Mouse (Mus musculus) limb, embryonic 11.5 days (tissue): ENCODE results near the gene Clcf1. TPM values are rescaled to one million over a fixed set of nuclear protein-coding genes. Genes with fewer than 3 reads are reported as not detected.

Experiments
- ATAC-seq: fragments of 200-750 bp; cut with Nextera tagmentation; 2 replicates; pipeline ENCODE4 v1.8.0; 2017; ENCODE audit warnings: low read depth; ENCODE audit not compliant: insufficient number of reproducible peaks, low FRiP score, low TSS enrichment
- DNase-seq: peaks from one replicate; pipeline ENCODE4 v3.0.0-alpha.2; 2015; ENCODE audit warnings: low spot score
- H3K27ac ChIP-seq: fragments of 300-500 bp; sonication (generic); replicated peaks from 2 replicates; pipeline ENCODE4 v1.5.1; 2014; ENCODE audit warnings: low read depth, mild to moderate bottlenecking, low read length
- H3K27me3 ChIP-seq: fragments of 300-500 bp; sonication (generic); 2 replicates; pipeline ENCODE4 v1.6.1; 2014; ENCODE audit warnings: mild to moderate bottlenecking, low read length, mixed read lengths; ENCODE audit not compliant: control insufficient read depth, insufficient read depth
- H3K36me3 ChIP-seq: fragments of 300-500 bp; sonication (generic); 2 replicates; pipeline ENCODE4 v1.6.1; 2014; ENCODE audit warnings: mild to moderate bottlenecking, low read length, moderate library complexity, mixed read lengths; ENCODE audit not compliant: control insufficient read depth, insufficient read depth
- H3K4me1 ChIP-seq: fragments of 300-500 bp; sonication (generic); 2 replicates; pipeline ENCODE4 v1.6.1; 2014; ENCODE audit warnings: low read length, mixed read lengths; ENCODE audit not compliant: control insufficient read depth, insufficient read depth
- H3K4me2 ChIP-seq: fragments of 300-500 bp; sonication (generic); 2 replicates; pipeline ENCODE4 v1.6.1; 2014; ENCODE audit warnings: low read depth, mild to moderate bottlenecking, moderate library complexity; ENCODE audit not compliant: severe bottlenecking
- H3K4me3 ChIP-seq: fragments of 300-500 bp; sonication (generic); 2 replicates; pipeline ENCODE4 v1.5.1; 2014; ENCODE audit warnings: low read depth, low read length
- H3K9ac ChIP-seq: fragments of 300-500 bp; sonication (generic); 2 replicates; pipeline ENCODE4 v1.6.1; 2014; ENCODE audit warnings: mild to moderate bottlenecking, low read length
- H3K9me3 ChIP-seq: fragments of 300-500 bp; sonication (generic); 2 replicates; pipeline ENCODE4 v1.6.1; 2016; ENCODE audit warnings: low read length; ENCODE audit not compliant: control insufficient read depth
- WGBS: fragments of 180-500 bp; shearing (Covaris S2); extraction: QIAGEN DNeasy Blood & Tissue Kit; methylation state at CpG from one replicate; pipeline ENCODE4 v1.1.7; 2014; 5-methylcytosine and 5-hydroxymethylcytosine counted together
- polyA plus RNA-seq: library from polyadenylated mRNA; unstranded; fragments of >200 nt; fragmentation: Nextera tagmentation; extraction: Ambion mirVana; gene quantifications from 2 replicates; pipeline ENCODE4 v1.2.1, GENCODE M21; 2014

Clcf1 gene
- polyA plus RNA-seq, 1 experiment from 2014 or later, result 5.0 TPM

DNA sequence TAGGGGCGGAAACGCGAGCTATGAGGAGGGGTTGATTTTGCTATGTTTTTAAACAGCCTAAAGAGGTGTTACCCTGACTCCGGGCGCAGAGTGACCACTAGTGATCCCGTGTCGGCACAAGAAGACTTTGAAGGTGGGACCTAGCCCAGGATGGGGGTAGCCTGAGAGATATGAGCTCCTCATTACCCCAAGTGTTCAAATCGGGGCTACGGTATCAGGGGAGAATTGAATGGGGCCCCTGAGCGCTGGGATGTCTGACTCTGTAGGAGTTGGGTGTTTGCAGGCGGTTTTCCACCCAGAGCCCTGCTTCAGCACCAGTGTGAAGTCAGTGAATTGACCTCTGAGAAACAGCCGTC is 43.8 kb downstream of the Clcf1 start:
- H3K9me3 ChIP-seq, result no peaks in the 10 kb centered on the region
- peak overlapping the region; percentile 38 for H3K9ac ChIP-seq
- H3K27me3 ChIP-seq, result no peaks in the 10 kb centered on the region
- WGBS, result 21% methylated on average over 12 of the region's 12 CpGs
- no peak; the same call in 1 of the 2 replicates for ATAC-seq
- DNase-seq, result no peak
- H3K36me3 ChIP-seq, result no peaks in the 10 kb centered on the region
- peak overlapping the region; percentile 50 for H3K4me3 ChIP-seq
- H3K4me2 ChIP-seq, result peak overlapping the region; percentile 85
- 0 out of 2 replicates have a peak, but pooled peaks cover 2% of the 10 kb centered on the region for H3K4me1 ChIP-seq
- no peak overlapping the region for H3K27ac ChIP-seq

DNA sequence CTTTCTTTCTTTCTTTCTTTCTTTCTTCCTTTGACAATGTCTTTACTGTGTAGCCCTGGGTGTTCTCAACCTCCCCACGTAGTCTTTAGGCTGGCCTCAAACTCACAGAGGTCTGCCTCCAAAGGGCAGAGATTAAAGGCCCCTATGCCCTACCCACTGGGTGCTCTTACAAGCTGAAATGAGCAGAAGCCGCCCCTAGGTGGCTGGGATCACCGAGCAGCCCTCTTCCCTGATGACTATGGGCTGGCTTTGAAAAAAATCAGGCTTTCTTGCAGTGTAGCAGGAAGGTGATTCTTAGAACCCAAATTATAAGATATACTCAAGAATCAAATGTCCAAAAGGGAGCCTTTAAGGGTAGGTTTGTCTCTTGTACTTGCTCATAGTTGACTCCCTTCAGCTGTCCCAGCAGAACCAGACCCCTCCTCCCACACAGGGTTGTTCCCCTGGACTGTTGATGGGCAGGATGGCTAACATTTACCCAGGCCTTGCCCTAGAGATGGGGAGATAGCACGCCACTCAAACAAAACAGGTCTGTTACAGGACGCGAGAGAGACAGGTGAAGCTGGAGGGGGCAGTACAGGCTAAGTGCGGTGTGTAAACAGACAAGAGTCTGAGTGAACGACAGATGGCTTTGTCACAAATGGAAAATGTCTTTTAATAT is 47.1 kb downstream of the Clcf1 start:
- Histone ChIP-seq H3K9ac (no peak overlapping the region), H3K27me3 (no peaks in the 10 kb centered on the region)
- no peak for DNase-seq

DNA sequence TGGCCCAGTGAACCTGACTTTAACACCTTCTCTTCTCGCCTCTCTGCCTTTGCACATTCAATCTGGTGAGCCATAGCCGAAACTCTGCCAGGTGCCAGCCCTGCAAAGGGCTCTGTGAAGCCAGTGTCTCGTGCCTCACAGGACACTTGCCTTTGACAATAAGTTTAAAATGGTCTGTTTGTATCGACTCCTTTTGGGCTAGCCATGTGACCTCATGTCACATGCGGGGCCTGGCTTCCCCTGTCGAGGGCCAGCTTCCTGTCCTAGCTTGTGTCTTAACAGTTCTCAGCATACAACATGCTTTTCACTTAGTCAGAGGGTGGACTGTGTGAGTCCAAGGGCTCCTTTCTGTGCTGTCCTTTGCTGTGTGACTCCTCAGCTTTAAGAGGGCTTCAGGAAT is 48.7 kb downstream of the Clcf1 start:
- no peak for DNase-seq
- no peak overlapping the region for H3K27ac ChIP-seq
- H3K36me3 ChIP-seq, result no peaks in the 10 kb centered on the region
- no peaks in the 10 kb centered on the region for H3K9me3 ChIP-seq
- WGBS, result 77% methylated on average over 6 of the region's 6 CpGs
- H3K9ac ChIP-seq, result no peak overlapping the region
- H3K4me3 ChIP-seq, result no peak overlapping the region
- H3K4me1 ChIP-seq, result no peaks in the 10 kb centered on the region
- H3K27me3 ChIP-seq, result peaks cover 9% of the 10 kb centered on the region; the same call in 1 of the 2 replicates
- H3K4me2 ChIP-seq, result no peak overlapping the region
- no peak for ATAC-seq

More for the DNA sequence above, 47.1 kb downstream of the Clcf1 start:
- Histone ChIP-seq H3K9me3 (no peaks in the 10 kb centered on the region), H3K4me2 (no peak overlapping the region), H3K4me1 (0 out of 2 replicates have a peak, but pooled peaks cover 2% of the 10 kb centered on the region), H3K27ac (no peak overlapping the region), H3K4me3 (no peak overlapping the region), H3K36me3 (no peaks in the 10 kb centered on the region)
- 63% methylated on average over 8 of the region's 8 CpGs for WGBS
- ATAC-seq, result no peak

DNA sequence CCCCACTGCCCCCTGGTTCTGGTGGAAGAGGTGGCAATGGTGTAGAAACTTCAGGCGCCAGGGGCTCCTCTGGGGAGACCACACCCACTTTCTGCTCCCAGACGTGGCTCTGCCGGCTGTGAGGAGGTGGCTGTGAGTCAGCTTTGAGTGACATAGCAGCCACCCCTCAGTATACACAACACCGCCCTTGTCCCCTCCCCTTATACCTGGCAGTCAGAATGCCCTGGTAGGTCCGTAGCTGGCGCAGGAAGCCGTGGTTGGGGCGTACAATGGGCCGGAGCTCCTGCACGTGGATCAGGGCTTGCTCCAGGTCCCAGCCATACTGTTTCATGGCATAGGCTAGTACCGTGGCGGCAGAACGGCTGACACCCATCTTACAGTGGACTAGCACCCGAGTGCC is 49.7 kb downstream of the Clcf1 start:
- Histone ChIP-seq H3K4me3 (no peak overlapping the region), H3K4me2 (no peak overlapping the region), H3K27ac (no peak overlapping the region), H3K9ac (no peak overlapping the region), H3K4me1 (0 out of 2 replicates have a peak, but pooled peaks cover 2% of the 10 kb centered on the region), H3K9me3 (no peaks in the 10 kb centered on the region), H3K27me3 (peaks cover 15% of the 10 kb centered on the region), H3K36me3 (no peaks in the 10 kb centered on the region)
- DNase-seq, result no peak
- no peak for ATAC-seq
- 66% methylated on average over 14 of the region's 14 CpGs for WGBS

DNA sequence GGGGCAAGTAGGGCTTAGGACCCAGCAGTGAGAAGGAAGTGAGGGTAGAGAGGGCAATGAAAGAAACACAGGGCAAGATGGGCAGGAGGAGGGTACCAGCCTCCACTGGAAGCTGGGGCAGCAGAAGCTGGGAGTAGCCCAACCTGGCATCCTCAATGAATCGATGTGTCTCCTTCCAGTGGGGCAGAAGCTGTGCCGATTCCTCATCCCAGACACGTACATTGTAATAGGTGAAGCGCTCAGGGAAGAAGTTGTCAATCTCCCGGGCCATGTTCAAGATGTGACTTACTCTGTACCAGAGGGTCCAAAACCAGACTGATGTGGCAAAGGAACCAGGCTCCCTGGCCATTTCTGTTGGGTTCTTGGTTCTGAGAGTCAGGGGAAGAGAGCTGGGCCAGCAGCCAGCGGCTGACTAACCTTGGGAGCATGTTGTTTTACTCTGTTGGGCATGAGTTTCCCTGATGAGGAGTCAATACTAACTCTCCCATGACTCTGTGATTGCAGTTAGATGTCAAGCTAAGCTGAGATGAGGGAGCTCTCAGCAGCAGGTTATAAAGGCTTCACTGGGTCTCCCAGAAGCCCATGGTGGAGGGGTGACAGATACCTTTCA is 50.2 kb downstream of the Clcf1 start:
- H3K4me3 ChIP-seq, result no peak overlapping the region
- DNase-seq (no peak), ATAC-seq (no peak)

DNA sequence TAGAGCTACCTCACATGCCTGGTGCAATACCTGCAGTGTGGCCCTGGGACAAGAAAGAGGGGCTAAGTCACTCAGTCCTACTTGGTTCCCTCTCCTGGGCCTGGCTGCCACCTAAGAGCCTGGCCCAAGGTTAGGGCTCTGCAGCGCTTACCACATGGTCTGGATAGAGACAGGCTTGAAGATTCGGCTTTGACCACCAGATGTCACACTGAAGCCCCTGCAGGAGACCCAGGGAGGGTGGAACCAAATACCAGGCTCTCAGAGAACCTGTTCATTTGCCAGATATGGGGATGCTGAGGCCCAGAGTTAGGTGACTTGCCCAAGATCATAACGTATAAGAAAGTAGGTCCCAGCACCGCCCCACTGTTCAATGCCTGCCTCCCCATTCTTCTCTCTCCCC is 51.9 kb downstream of the Clcf1 start:
- WGBS, result 63% methylated on average over 4 of the region's 4 CpGs
- Histone ChIP-seq H3K9ac (no peak overlapping the region), H3K27ac (no peak overlapping the region), H3K36me3 (no peaks in the 10 kb centered on the region), H3K27me3 (peaks cover 25% of the 10 kb centered on the region), H3K4me2 (no peak overlapping the region), H3K9me3 (no peaks in the 10 kb centered on the region), H3K4me3 (no peak overlapping the region), H3K4me1 (0 out of 2 replicates have a peak, but pooled peaks cover 6% of the 10 kb centered on the region)
- ATAC-seq, result no peak
- DNase-seq, result no peak

More for the DNA sequence above, 50.2 kb downstream of the Clcf1 start:
- no peaks in the 10 kb centered on the region for H3K36me3 ChIP-seq
- H3K27me3 ChIP-seq, result peaks cover 19% of the 10 kb centered on the region
- no peak overlapping the region for H3K4me2 ChIP-seq
- H3K9me3 ChIP-seq, result no peaks in the 10 kb centered on the region
- no peak overlapping the region for H3K27ac ChIP-seq
- H3K4me1 ChIP-seq, result 0 out of 2 replicates have a peak, but pooled peaks cover 6% of the 10 kb centered on the region
- 92% methylated on average over 6 of the region's 6 CpGs for WGBS
- no peak overlapping the region for H3K9ac ChIP-seq

DNA sequence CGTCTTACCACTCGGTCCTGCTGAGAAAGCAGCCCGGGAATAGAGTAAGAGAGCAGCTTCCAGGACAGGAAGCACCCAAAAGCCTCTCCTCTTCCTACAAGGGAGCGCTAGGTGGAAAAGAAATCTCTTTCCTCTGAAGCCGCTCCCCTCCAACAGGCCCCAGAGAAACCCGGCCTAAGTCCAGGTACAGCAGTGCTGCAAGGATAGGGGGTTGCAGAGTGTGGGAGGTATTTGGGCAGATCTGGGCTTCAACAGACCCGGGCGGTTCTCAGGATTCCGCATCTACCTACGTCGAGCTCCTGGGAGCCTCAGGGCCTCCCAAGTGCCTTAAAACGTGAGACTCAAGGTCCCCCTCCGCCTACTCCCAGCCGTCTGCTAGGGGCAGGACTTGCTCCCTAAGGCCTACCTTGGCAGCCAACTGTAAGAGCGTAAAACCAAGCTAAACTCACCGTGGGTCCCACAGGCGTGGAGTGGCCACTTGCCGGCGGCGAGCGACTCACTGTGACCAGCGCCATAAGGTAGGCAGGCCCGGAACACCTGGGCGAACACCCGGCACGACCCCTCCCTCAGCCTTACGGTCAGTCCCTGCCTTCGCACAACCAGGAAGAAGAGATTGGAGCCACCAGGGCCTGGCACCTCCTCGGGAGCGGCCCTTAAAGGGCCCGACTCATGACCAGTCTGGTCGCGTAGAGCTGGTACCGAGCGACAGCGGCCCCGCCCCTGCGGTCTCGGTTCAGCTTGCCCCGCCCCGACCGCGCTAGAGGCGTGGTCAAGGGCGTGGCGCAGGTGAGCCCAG is 54.7 kb downstream of the Clcf1 start, which contains the start of gene Ssh3:
Ssh3 (minus strand) TSS at position 615 of the 796 bp plus-strand sequence.
- H3K4me2 ChIP-seq, result peak within 1 kb of the TSS; percentile 69
- H3K27me3 ChIP-seq, result peaks cover 25% of the 10 kb centered on the region
- DNase-seq, result peak; percentile 53
- H3K36me3 ChIP-seq, result no peaks in the 10 kb centered on the region
- ATAC-seq, result peak; percentile 67
- H3K9me3 ChIP-seq, result no peaks in the 10 kb centered on the region
- H3K4me3 ChIP-seq, result peak within 1 kb of the TSS; percentile 36
- 0 out of 2 replicates have a peak, but pooled peaks cover 6% of the 10 kb centered on the region for H3K4me1 ChIP-seq
- H3K27ac ChIP-seq, result no peak within 1 kb of the TSS
- WGBS, result 5% methylated on average over 46 of the region's 46 CpGs
- H3K9ac ChIP-seq, result peak within 1 kb of the TSS; percentile 47

DNA sequence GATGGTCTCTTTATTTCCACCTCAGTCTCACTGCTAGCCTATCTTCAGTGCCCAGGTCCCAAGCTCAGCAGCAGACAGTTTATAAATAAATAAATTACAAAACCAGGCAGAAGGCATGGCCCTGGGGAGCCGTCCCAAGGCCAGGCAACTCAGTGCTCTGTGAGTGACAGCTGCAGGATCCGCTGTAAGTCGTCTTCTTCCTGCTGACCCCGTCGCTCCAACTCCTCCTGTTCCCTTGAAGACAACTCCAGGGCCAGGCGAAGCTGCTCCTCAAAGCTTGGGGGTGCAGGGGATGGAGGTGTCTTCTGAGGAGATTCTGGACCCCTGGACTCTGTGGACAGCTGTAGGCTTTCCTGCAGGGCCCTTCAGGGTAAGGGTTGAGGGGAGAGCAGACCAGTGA is 56.1 kb downstream of the Clcf1 start:
- H3K4me2 ChIP-seq, result no peak overlapping the region
- peaks cover 25% of the 10 kb centered on the region for H3K27me3 ChIP-seq
- ATAC-seq (no peak), DNase-seq (no peak)
- 73% methylated on average over 6 of the region's 6 CpGs for WGBS
- H3K9ac ChIP-seq, result no peak overlapping the region
- no peak overlapping the region for H3K4me3 ChIP-seq
- H3K36me3 ChIP-seq, result no peaks in the 10 kb centered on the region
- H3K4me1 ChIP-seq, result 0 out of 2 replicates have a peak, but pooled peaks cover 6% of the 10 kb centered on the region
- no peak overlapping the region for H3K27ac ChIP-seq
- no peaks in the 10 kb centered on the region for H3K9me3 ChIP-seq
